Mouse (Mus musculus) limb, embryonic 11.5 days (tissue): ENCODE measurements around the gene Ints5. TPM values are rescaled to one million over a fixed set of nuclear protein-coding genes. Genes with fewer than 3 reads are reported as not detected.
A peak's percentile ranks its signal among the peaks of the same experiment; 100 is the strongest.

Source experiments
- ATAC-seq: fragments of 200-750 bp; cut with Nextera tagmentation; 2 replicates; pipeline ENCODE4 v1.8.0; 2017; ENCODE audit warnings: low read depth; ENCODE audit not compliant: insufficient number of reproducible peaks, low FRiP score, low TSS enrichment
- DNase-seq: peaks from one replicate; pipeline ENCODE4 v3.0.0-alpha.2; 2015; ENCODE audit warnings: low spot score
- H3K27ac ChIP-seq: fragments of 300-500 bp; sonication (generic); replicated peaks from 2 replicates; pipeline ENCODE4 v1.5.1; 2014; ENCODE audit warnings: low read depth, mild to moderate bottlenecking, low read length
- H3K27me3 ChIP-seq: fragments of 300-500 bp; sonication (generic); 2 replicates; pipeline ENCODE4 v1.6.1; 2014; ENCODE audit warnings: mild to moderate bottlenecking, low read length, mixed read lengths; ENCODE audit not compliant: control insufficient read depth, insufficient read depth
- H3K36me3 ChIP-seq: fragments of 300-500 bp; sonication (generic); 2 replicates; pipeline ENCODE4 v1.6.1; 2014; ENCODE audit warnings: mild to moderate bottlenecking, low read length, moderate library complexity, mixed read lengths; ENCODE audit not compliant: control insufficient read depth, insufficient read depth
- H3K4me1 ChIP-seq: fragments of 300-500 bp; sonication (generic); 2 replicates; pipeline ENCODE4 v1.6.1; 2014; ENCODE audit warnings: low read length, mixed read lengths; ENCODE audit not compliant: control insufficient read depth, insufficient read depth
- H3K4me2 ChIP-seq: fragments of 300-500 bp; sonication (generic); 2 replicates; pipeline ENCODE4 v1.6.1; 2014; ENCODE audit warnings: low read depth, mild to moderate bottlenecking, moderate library complexity; ENCODE audit not compliant: severe bottlenecking
- H3K4me3 ChIP-seq: fragments of 300-500 bp; sonication (generic); 2 replicates; pipeline ENCODE4 v1.5.1; 2014; ENCODE audit warnings: low read depth, low read length
- H3K9ac ChIP-seq: fragments of 300-500 bp; sonication (generic); 2 replicates; pipeline ENCODE4 v1.6.1; 2014; ENCODE audit warnings: mild to moderate bottlenecking, low read length
- H3K9me3 ChIP-seq: fragments of 300-500 bp; sonication (generic); 2 replicates; pipeline ENCODE4 v1.6.1; 2016; ENCODE audit warnings: low read length; ENCODE audit not compliant: control insufficient read depth
- WGBS: fragments of 180-500 bp; shearing (Covaris S2); extraction: QIAGEN DNeasy Blood & Tissue Kit; methylation state at CpG from one replicate; pipeline ENCODE4 v1.1.7; 2014; 5-methylcytosine and 5-hydroxymethylcytosine counted together
- polyA plus RNA-seq: library from polyadenylated mRNA; unstranded; fragments of >200 nt; fragmentation: Nextera tagmentation; extraction: Ambion mirVana; gene quantifications from 2 replicates; pipeline ENCODE4 v1.2.1, GENCODE M21; 2014

Ints5 gene
- polyA plus RNA-seq, result 38.5 and 39.2 TPM in 2 replicates

DNA sequence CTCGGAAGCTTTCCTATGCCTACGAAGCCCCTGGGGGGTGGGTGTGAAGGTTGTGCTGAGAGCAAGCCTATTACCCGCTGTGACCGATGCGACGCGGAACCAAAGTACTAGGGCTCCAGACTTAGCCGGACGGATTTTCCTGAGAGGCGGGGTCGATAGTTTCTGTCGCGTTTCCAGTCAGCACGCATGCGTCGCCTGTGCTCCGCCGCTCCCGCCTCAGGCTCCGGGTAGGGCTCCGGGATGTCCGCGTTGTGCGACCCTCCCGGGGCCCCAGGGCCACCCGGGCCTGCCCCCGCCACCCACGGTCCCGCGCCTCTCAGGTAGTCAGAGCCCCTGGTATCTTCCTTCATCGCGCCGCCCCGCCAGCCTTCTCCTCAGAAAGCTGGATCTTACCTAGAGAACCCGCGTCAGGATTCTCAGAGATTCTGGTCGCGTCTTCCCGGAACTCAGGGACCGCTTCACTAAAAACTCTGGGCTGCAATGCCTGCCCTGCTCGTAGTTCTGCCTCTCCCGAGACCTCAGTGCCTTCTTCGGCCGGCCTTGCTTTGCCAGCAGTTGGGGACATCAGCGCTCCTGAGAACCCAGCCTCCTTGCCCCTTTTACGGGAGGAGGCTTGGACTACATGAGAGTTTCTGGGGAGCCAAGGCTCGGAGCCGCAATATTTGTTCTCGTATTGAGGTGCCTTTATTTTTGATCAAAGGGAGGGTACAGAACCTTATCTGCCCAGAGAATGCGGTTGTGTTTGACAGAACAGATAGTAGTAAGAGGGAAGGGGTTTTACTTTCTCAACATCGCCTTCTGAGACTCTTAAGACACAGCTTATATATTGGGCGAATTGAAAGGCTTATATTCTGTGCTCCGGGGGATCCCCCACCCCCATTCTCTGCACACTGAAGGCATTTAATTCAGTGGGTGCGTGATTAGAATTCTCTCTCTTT is at the start of gene Ints5:
Ints5 (plus strand) TSS at position 177 of the 938 bp plus-strand sequence.
- Histone ChIP-seq H3K4me3 (peak within 1 kb of the TSS; percentile 86), H3K9ac (peak within 1 kb of the TSS; percentile 86), H3K27me3 (no peaks in the 10 kb centered on the region), H3K4me1 (peaks cover 9% of the 10 kb centered on the region; the same call in 1 of the 2 replicates), H3K27ac (peak within 1 kb of the TSS; percentile 56; the same call in 1 of the 2 replicates), H3K4me2 (peak within 1 kb of the TSS; percentile 83), H3K36me3 (peaks cover 17% of the 10 kb centered on the region; the same call in 1 of the 2 replicates), H3K9me3 (no peaks in the 10 kb centered on the region)
- DNase-seq (peak; percentile 91), ATAC-seq (peak; percentile 44; the same call in 1 of the 2 replicates)
- 3% methylated on average over 54 of the region's 54 CpGs for WGBS

GRCm38 (mm10) chr19:8844371-8845129 is 48.3 kb upstream of the Ints5 start:
- DNase-seq (peak; percentile 86), ATAC-seq (no peak)
- WGBS, result 71% methylated on average over 5 of the region's 5 CpGs
- no peak overlapping the region for H3K27ac ChIP-seq
- H3K9ac ChIP-seq, result no peak overlapping the region; the same call in 1 of the 2 replicates
- peaks cover 13% of the 10 kb centered on the region for H3K36me3 ChIP-seq
- H3K27me3 ChIP-seq, result no peaks in the 10 kb centered on the region
- no peak overlapping the region for H3K4me3 ChIP-seq
- no peak overlapping the region for H3K4me2 ChIP-seq
- peaks cover 11% of the 10 kb centered on the region; the same call in 1 of the 2 replicates for H3K4me1 ChIP-seq
- H3K9me3 ChIP-seq, result no peaks in the 10 kb centered on the region

DNA sequence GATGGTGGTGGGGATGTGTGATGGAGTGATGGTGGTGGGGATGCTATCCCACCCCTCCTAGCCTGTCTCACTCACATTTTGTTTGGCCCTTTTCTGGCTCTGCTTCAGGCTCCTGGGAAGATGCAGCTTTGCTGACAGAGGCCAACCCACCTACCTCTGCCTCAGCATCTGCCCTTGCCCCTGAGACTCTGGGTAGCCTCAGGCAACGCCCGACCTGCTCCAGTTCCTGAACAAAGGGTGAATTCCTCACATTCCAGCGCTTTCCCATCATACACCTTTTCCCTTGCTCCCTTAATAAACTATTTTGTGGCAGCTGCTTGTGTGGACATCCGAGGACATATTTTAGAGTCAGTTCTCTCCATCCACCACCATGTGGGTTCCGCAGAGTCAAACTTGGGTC is 44.4 kb upstream of the Ints5 start:
- no peak for ATAC-seq
- no peaks in the 10 kb centered on the region for H3K9me3 ChIP-seq

GRCm38 (mm10) chr19:8850402-8850901 is 42.4 kb upstream of the Ints5 start, which contains the start of gene Lrrn4cl:
Lrrn4cl (plus strand) TSS chr19:8850768.
- H3K4me3 ChIP-seq, result no peak within 1 kb of the TSS
- no peak for DNase-seq
- H3K9ac ChIP-seq, result no peak within 1 kb of the TSS
- H3K36me3 ChIP-seq, result peaks cover 13% of the 10 kb centered on the region
- WGBS, result 16% methylated on average over 7 of the region's 7 CpGs
- no peaks in the 10 kb centered on the region for H3K27me3 ChIP-seq
- no peak within 1 kb of the TSS for H3K27ac ChIP-seq
- H3K4me2 ChIP-seq, result no peak within 1 kb of the TSS
- 0 out of 2 replicates have a peak, but pooled peaks cover 4% of the 10 kb centered on the region for H3K4me1 ChIP-seq
- no peak for ATAC-seq
- H3K9me3 ChIP-seq, result no peaks in the 10 kb centered on the region

More for the DNA sequence above, 44.4 kb upstream of the Ints5 start:
- Histone ChIP-seq H3K4me1 (0 out of 2 replicates have a peak, but pooled peaks cover 4% of the 10 kb centered on the region), H3K27me3 (no peaks in the 10 kb centered on the region), H3K27ac (no peak overlapping the region; the same call in 1 of the 2 replicates), H3K9ac (no peak overlapping the region), H3K4me2 (no peak overlapping the region), H3K36me3 (peaks cover 13% of the 10 kb centered on the region), H3K4me3 (no peak overlapping the region)
- WGBS, result 77% methylated on average over 5 of the region's 5 CpGs
- no peak for DNase-seq

DNA sequence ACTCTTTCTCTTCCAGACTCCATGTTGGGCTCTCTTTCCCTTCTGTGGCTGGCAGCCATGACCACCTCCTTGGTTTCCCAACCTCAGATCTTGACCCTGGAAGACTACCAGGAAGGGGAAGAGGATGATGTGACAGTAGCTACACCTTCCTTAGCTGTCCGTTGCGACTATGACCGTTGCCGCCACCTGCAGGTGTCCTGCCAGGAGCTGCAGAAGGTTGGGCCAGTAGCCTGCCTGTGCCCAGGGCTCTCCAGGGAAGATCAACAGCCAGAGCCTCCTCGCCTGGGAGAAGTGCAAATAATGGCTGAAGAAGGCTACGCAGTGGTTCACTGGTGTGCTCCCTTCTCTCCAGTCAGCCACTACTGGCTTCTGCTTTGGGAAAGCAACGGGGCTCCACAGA is 41.2 kb upstream of the Ints5 start:
- no peak overlapping the region for H3K27ac ChIP-seq
- H3K4me3 ChIP-seq, result no peak overlapping the region
- ATAC-seq (no peak), DNase-seq (no peak)
- H3K36me3 ChIP-seq, result peaks cover 8% of the 10 kb centered on the region
- no peaks in the 10 kb centered on the region for H3K27me3 ChIP-seq
- no peak overlapping the region for H3K4me2 ChIP-seq
- no peak overlapping the region for H3K9ac ChIP-seq
- H3K4me1 ChIP-seq, result 0 out of 2 replicates have a peak, but pooled peaks cover 4% of the 10 kb centered on the region
- 52% methylated on average over 7 of the region's 7 CpGs for WGBS
- H3K9me3 ChIP-seq, result no peaks in the 10 kb centered on the region

DNA sequence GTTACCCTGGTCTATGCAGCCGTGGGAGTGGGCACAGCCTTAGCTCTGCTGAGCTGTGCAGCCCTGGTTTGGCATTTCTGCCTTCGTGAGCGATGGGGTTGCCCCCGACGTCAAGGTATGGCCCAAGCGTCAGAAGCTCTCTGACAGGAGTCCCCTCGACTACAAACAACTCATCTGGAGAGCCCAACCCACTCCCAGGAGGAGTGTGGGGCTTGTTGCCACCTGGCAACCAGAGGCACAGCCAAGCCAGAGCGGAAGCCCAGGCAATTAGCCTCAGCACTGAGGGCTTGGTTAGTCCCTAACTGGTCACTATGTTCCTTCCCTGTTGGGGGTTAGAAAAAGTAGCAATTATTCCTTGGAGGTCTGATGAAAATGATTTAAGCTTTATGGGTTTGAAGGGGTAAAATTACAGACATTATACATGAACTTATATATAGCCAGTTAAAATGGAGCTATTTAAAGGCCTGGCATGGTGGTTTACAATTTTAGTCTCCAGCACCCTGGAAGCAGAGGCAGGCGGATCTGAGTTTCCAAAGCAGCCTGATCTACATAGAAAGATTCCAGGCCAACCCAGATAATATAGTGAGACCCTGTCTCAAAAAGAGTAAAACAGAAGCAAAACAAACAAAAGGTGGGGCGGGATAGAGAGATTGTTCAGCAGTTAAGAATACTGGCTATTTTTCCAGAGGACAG is 40.4 kb upstream of the Ints5 start:
- no peak for ATAC-seq
- DNase-seq, result no peak
- Histone ChIP-seq H3K4me3 (no peak overlapping the region), H3K9me3 (no peaks in the 10 kb centered on the region), H3K36me3 (peaks cover 6% of the 10 kb centered on the region), H3K4me2 (no peak overlapping the region), H3K4me1 (0 out of 2 replicates have a peak, but pooled peaks cover 4% of the 10 kb centered on the region), H3K9ac (no peak overlapping the region; the same call in 1 of the 2 replicates), H3K27ac (no peak overlapping the region), H3K27me3 (no peaks in the 10 kb centered on the region)
- 54% methylated on average over 10 of the region's 10 CpGs for WGBS

DNA sequence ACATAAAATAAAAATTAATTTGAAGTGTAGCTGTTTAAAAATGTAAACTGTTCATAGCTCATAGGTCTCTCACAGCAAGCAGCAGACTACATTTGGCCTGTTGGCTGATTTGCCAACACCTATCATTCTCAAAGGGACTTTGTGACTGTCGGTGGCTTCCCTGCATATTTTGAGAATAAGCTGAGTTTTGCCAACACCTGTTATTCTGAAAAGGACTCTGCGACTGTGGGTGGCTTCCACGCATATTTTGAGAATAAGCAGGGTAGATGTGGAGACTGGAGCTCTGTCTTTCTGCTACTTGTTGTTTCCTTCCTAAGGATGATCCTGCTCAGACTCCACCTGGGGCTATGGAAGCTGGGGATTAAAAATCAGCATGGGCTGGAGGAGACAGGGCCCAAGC is 39.7 kb upstream of the Ints5 start:
- Histone ChIP-seq H3K9me3 (no peaks in the 10 kb centered on the region), H3K4me1 (0 out of 2 replicates have a peak, but pooled peaks cover 4% of the 10 kb centered on the region), H3K36me3 (0 out of 2 replicates have a peak, but pooled peaks cover 2% of the 10 kb centered on the region), H3K9ac (no peak overlapping the region), H3K4me3 (no peak overlapping the region), H3K27ac (no peak overlapping the region), H3K4me2 (no peak overlapping the region), H3K27me3 (no peaks in the 10 kb centered on the region)
- WGBS, result 88% methylated on average over 3 of the region's 3 CpGs
- ATAC-seq (no peak), DNase-seq (no peak)
